Mouse (Mus musculus): ENCODE results near the gene Zfp961.
"Not testable (repeated sequence)": the region's sequence is repeated elsewhere in the genome, so short reads cannot be mapped to it uniquely, and the experiment has no call there.

Zfp961 gene

GRCm38 (mm10) chr8:72018141-72018540, 67.3 kb downstream of the Zfp961 start:
- no peak for DNase-seq (ENCODE audit: low spot score)

DNA sequence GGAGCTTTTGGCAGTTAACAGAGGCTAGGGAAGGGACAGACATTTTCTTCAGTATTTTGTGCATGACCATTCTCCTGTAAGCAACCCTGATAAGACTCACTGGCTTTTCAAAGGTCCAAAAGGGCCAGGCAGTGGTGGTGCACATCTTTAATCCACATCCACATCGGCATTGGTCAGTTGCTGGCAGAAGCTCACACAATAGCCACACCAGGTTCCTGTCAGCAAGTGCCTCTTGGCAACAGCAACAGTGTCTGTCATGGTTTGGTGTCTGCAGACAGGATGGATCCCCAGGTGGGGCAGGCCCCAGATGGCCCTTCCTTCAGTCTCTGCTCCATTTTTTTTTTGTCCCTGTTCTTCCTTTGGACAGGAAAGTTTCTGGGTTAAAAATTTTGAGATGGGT, 68.2 kb downstream of the Zfp961 start:
- not testable (repeated sequence) for DNase-seq (ENCODE audit: low spot score)

- DNase-seq (ENCODE audit: low spot score) = no peak
Observed at GRCm38 (mm10) chr8:72019816-72020215, 69.0 kb downstream of the Zfp961 start.

- DNase-seq (ENCODE audit: low spot score) = not testable (repeated sequence)
Observed at GRCm38 (mm10) chr8:72024886-72025285, 74.0 kb downstream of the Zfp961 start.

GRCm38 (mm10) chr8:72032926-72033325, 82.1 kb downstream of the Zfp961 start:
- DNase-seq (ENCODE audit: low spot score) = not testable (repeated sequence)

DNA sequence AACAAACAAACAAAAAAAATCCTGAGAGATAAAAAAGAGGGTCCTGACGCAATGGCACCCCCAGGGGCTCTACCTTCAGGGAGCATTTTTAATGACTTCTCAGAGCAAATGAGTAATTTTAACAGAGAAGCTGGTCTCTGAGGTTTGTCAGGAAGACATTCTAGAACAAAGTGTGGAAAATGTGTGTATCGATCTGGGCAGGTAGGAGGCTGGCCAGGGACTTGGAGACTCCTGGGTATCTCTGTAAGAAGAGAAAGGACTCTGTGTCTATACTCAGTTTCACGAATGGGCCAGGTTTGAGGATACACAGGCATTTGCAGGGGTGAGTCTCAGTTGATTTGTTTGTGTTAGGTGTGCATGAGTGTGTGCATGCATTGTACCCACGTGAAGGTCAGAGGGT, 90.1 kb downstream of the Zfp961 start, which contains the start of gene Olfr372:
TSS of gene Olfr372 (plus strand) at position 301 of the 400 bp plus-strand sequence.
- not testable (repeated sequence) for DNase-seq (ENCODE audit: low spot score)

DNA sequence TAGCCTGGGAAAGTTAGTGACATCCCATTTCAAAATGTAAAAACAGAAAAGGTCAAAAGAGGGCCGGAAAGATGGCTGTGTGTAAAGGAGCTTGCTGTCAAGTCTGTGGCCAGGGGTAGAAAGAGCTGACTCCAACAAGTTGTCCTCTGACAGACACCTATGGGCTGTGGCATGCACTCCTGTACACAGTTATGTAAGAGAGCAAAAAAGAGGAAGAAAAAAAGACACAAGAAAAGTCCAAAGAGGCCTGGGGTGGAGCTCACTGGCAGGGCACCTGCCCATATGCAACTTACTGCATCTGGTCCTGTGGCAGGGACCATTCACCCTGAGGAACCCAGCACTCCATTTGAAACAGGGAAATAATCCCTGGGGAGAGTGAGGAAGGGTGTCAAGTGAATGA, 91.7 kb downstream of the Zfp961 start:
- DNase-seq (ENCODE audit: low spot score) = no peak

Data from c-Kit-positive CD71-positive TER-119-positive erythroid progenitor cells, embryonic 14.5 days (primary cell).